Mouse (Mus musculus) testis, adult 2 months (tissue): ENCODE data around the gene Ypel2.

Source experiments
- CTCF ChIP-seq: fragments of 200-500 bp; IDR thresholded peaks from 2 replicates; pipeline ENCODE4 v1.5.1; 2012; ENCODE audit warnings: low read depth, mild to moderate bottlenecking, inconsistent platforms, low read length, moderate library complexity; ENCODE audit not compliant: control insufficient read depth, insufficient read depth, insufficient replicate concordance
- POLR2A ChIP-seq: fragments of 200-500 bp; IDR thresholded peaks from 2 replicates; pipeline ENCODE4 v1.6.1; 2012; ENCODE audit warnings: low read depth, mild to moderate bottlenecking, inconsistent platforms, low read length, moderate library complexity; ENCODE audit not compliant: control insufficient read depth

DNA sequence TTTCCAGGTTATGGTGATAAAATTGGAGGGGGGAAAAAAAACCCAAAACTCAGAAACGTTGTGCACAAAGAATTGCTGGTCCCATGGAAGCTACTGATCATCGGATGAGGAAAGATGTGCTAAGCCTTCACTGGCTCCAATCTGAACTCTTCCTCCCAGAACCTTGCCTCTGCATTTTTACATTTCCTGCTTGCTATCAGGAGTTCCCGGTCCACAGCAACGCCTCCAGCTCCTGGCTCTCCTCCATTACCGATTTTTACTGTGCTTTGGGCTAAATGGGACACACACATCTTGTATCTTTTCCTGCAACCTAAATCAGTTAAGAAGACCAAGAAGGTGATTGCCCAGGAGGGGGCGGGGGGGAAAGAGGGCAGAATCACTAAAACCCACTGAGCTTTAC is 54.0 kb downstream of the Ypel2 start:
- TF ChIP-seq CTCF (no peak), POLR2A (no peak)
